Mouse (Mus musculus): Measurements from ENCODE around the gene Tsc22d4. TPM values are rescaled to one million over a fixed set of nuclear protein-coding genes. Genes with fewer than 3 reads are reported as not detected.

Tsc22d4 gene
- polyA plus RNA-seq, 2 experiments from 2014 or later, result 49.6 to 62.4 TPM

DNA sequence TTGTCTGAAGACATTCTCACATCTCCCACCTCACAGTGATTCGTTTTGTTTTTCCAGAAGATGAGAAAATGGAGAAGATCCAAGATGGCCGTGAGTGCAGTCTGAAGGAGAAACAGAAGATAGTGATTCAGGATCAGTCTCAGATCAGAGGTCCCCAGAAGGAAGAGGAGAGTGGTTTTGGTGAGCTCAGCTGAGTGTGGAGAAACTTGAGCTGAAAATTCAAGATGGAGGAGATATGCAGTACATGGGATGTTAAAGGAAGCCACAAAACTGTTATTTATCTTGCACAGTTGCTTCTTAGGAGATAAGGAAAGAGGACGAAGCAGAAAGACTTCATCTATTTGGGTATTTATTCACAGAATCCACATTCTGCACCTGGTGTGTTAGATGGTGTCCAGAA lies 55.4 kb downstream of the Tsc22d4 start:
- ATAC-seq, result no peak

- ATAC-seq, result no peak
Measured at GRCm38 (mm10) chr5:137806158-137806557, 60.6 kb downstream of the Tsc22d4 start.

- ATAC-seq, result no peak
Measured at GRCm38 (mm10) chr5:137808316-137808715, 62.8 kb downstream of the Tsc22d4 start.

DNA sequence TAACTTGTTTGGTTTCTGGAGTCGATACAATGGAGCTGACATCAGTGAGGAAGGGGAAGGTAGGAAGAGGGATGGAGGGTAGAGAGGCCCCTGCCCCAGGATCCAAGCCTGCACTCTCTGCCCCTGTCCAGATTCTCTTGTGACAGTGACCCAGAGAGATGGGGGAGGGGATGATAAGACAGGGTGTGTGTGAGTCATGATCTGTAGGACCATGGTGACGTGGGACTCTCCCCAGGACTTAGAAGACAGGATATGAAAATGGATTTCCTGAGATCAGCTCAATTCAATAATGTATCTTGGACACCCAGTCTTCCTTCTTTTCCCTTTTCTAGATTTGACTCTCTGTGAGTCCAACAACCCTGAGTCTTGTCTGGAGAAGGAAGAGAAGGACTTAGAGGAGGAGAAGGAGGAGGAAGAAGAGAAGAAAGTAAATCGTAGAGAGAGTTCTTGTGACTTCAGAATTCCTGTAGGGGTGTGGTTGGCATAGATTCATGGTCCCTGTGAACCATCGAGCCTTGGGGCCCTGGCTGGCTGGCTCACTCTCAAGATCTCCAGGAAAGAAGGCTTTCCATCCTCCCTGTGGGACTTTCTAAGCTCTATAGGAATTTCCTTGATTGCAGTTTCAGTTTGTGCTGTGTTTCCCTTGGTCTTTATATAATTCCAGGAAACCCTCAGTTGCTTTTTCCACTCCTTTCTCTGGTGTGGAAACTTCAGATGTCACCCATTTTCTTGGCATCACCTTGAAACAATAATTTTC lies 72.1 kb downstream of the Tsc22d4 start:
- ATAC-seq, result no peak

Other genes with a start within 250 kb of the Tsc22d4 start
- gene Pop7, start 243.2 kb upstream of the Tsc22d4 start, polyA plus RNA-seq (2017; shearing (Covaris generic)), result 10 to 100 TPM; 44.2 to 57.4 TPM
- gene Gigyf1, start 227.2 kb upstream of the Tsc22d4 start, polyA plus RNA-seq (2017; shearing (Covaris generic)), result 10 to 100 TPM; 35.6 to 36.1 TPM
- gene Epo, start 212.5 kb upstream of the Tsc22d4 start, polyA plus RNA-seq (2017; shearing (Covaris generic)), result not detected
- gene Gnb2, start 212.2 kb upstream of the Tsc22d4 start, polyA plus RNA-seq (2017; shearing (Covaris generic)), result 10 to 100 TPM; 36.8 to 66.7 TPM
- not detected for gene Actl6b, start 192.2 kb upstream of the Tsc22d4 start, polyA plus RNA-seq (2017; shearing (Covaris generic))
- gene Tfr2, start 175.9 kb upstream of the Tsc22d4 start, polyA plus RNA-seq (2017; shearing (Covaris generic)), result 1 to 10 TPM in 1 of 2 experiments, not detected in 1; 1.6 TPM
- 10 to 100 TPM; 27.3 to 28.8 TPM for gene Mospd3, start 144.7 kb upstream of the Tsc22d4 start, polyA plus RNA-seq (2017; shearing (Covaris generic))
- gene Pcolce, start 131.9 kb upstream of the Tsc22d4 start, polyA plus RNA-seq (2017; shearing (Covaris generic)), result 1 to 10 TPM in 1 of 2 experiments, not detected in 1; 1.4 TPM
- gene Fbxo24, start 116.7 kb upstream of the Tsc22d4 start, polyA plus RNA-seq (2017; shearing (Covaris generic)), result under 1 TPM; 0.46 to 0.49 TPM
- gene Lrch4, start 116.6 kb upstream of the Tsc22d4 start, polyA plus RNA-seq (2017; shearing (Covaris generic)), result 10 to 100 TPM; 46.5 to 81.2 TPM
- gene Gm20605, start 116.6 kb upstream of the Tsc22d4 start, polyA plus RNA-seq (2017; shearing (Covaris generic)), result 10 to 100 TPM; 11.5 to 15.5 TPM
- gene Sap25, start 104.4 kb upstream of the Tsc22d4 start, polyA plus RNA-seq (2017; shearing (Covaris generic)), result 10 to 100 TPM; 43.0 to 46.6 TPM
- gene Irs3, start 100.0 kb upstream of the Tsc22d4 start, polyA plus RNA-seq (2017; shearing (Covaris generic)), result not detected
- 10 to 100 TPM; 14.3 to 15.7 TPM for gene Agfg2, start 61.0 kb upstream of the Tsc22d4 start, polyA plus RNA-seq (2017; shearing (Covaris generic))
- under 1 TPM in 1 of 2 experiments, not detected in 1; 0.11 TPM for gene Nyap1, start 4.1 kb upstream of the Tsc22d4 start, polyA plus RNA-seq (2017; shearing (Covaris generic))
- 1 to 10 TPM; 6.9 to 7.0 TPM for gene Ppp1r35, start 33.1 kb downstream of the Tsc22d4 start, polyA plus RNA-seq (2017; shearing (Covaris generic))
- 10 to 100 TPM; 27.5 to 32.3 TPM for gene Mepce, start 41.9 kb downstream of the Tsc22d4 start, polyA plus RNA-seq (2017; shearing (Covaris generic))
- gene Zcwpw1, start 42.1 kb downstream of the Tsc22d4 start, polyA plus RNA-seq (2017; shearing (Covaris generic)), result 10 to 100 TPM; 15.2 to 24.8 TPM
- under 1 TPM in 1 of 2 experiments, not detected in 1; 0.51 TPM for gene Pilra, start 90.6 kb downstream of the Tsc22d4 start, polyA plus RNA-seq (2017; shearing (Covaris generic))
- under 1 TPM in 1 of 2 experiments, not detected in 1; 0.58 TPM for gene Pilrb1, start 112.4 kb downstream of the Tsc22d4 start, polyA plus RNA-seq (2017; shearing (Covaris generic))
- gene Pilrb2, start 126.1 kb downstream of the Tsc22d4 start, polyA plus RNA-seq (2017; shearing (Covaris generic)), result 1 to 10 TPM in 1 of 2 experiments, not detected in 1; 1.9 TPM
- gene Cyp3a13, start 175.9 kb downstream of the Tsc22d4 start, polyA plus RNA-seq (2017; shearing (Covaris generic)), result not detected
- under 1 TPM in 1 of 2 experiments, not detected in 1; 0.08 TPM for gene Gjc3, start 217.4 kb downstream of the Tsc22d4 start, polyA plus RNA-seq (2017; shearing (Covaris generic))
- gene Azgp1, start 235.8 kb downstream of the Tsc22d4 start, polyA plus RNA-seq (2017; shearing (Covaris generic)), result not detected

Data from CD4-positive, CD25-positive, alpha-beta regulatory T cell, adult 4 months (primary cell).